Mouse (Mus musculus) left cerebral cortex, postnatal 10 days (tissue): ENCODE data around the gene Slc25a12. TPM values are rescaled to one million over a fixed set of nuclear protein-coding genes. Genes with fewer than 3 reads are reported as not detected.

Source experiments
- DNase-seq, 2 experiments: peaks; one replicate each; pipeline ENCODE4 v3.0.0; 2021 to 2022; ENCODE audit warnings: low spot score in 2 of 2, mixed read lengths in 1 of 2; ENCODE audit errors: extremely low spot score in 1 of 2
- intact Hi-C: fragments of 180-260 bp; cut with DNase I; formaldehyde crosslinking; loops from one replicate; pipeline ENCODE4 v1.15.1; 2025
- total RNA-seq, 2 experiments: library from RNA; stranded (reverse); gene quantifications; 2 replicates each; pipeline ENCODE4 v1.2.3; 2021

Slc25a12 gene
- total RNA-seq, 2 experiments from 2014 or later, result 157 to 162 TPM

DNA sequence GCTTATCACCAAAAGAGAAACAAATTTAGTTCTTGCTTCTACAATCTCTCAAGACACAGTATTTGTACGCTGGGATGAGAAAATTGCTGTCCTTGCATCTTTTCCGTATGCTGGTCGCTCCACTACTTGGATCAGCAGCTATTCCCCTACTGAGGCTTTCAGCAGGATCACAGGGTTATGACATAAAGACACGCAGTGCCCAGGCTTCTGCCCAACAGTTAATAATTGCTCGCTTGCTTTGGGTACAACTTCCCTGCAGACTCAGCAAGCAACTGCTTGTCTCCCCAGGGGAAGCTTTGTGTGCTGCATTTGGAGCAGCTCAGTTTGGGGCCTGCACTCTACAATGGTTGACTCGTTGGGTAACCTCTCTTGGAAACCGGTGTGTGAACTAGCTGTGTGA, 91.8 kb downstream of the Slc25a12 start:
- DNase-seq, result no peak

DNA sequence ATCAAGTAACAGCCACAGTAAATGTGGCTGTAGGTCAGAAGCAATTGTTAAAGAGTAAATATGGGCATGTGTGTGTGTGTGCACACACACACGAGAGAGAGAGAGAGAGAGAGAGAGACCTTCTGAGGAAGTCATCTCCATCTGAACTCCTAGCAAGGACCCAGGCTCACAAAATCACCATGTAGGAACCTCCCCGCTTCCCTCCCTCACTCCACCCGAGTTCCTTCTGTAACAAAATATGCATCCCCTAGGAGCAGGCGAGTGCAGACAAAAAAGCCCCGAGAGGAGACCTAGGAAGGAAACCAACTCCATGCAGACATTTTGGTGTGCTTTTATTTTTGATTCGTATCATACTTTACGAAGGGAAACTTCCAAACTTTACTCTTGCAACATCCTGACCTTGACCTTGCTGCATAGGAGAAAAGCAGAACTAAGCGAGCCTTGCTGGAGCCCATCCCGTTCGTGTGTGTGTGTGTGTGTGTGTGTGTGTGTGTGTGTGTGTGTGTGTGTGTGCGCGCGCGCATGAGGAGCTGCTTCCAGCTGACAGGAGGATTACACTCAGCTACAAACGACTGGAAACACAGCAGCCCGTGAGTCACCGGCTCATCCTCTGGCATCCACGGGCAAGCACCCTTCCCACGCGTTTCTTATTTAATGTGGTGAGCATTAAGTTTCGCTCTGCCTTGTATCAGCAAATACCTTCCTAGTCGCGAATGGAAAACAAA, 93.4 kb downstream of the Slc25a12 start:
- intact Hi-C loops, result no loop called here

More for the DNA sequence above, 91.8 kb downstream of the Slc25a12 start:
- intact Hi-C loops, result no loop called here

DNA sequence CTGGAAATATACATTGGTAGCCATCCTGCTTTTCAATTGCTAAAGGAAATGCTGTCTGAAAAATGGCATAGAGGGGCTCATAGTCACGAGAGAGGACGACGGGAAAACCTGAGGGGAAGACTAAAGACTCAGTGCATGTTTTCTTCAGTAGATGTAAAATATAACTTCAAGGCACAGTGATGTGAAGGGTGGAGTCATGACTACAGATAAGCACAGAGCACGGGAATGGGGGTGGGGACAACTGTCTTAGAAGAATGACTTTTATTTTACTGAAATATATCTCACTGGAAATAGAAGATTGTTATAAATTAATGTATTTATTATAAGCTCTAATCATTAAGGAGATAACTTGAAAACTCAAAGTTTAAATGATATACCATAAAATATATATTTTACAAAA, 97.5 kb downstream of the Slc25a12 start:
- DNase-seq, result no peak
- intact Hi-C loops, result no loop called here

More for the DNA sequence above, 93.4 kb downstream of the Slc25a12 start:
- peak in 1 of 2 experiments; percentile 45 for DNase-seq

DNA sequence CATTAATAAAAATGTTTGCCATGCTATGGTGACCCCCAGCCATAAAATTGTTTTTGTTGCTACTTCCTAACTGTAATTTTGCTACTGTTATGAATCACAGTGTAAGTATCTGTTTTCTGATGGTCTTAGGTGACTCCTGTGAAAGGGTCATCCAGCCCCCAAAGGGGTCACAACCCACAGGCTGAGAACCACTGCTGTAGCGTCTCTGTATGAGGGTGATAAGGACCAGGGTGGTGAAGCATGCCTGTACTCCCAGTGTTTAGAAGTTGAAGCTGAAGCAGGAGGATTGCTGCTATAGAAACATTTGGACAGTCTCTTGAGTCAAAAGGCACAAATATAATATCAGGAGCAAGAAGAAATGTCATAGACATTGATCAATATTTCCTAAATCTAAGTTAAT, 98.2 kb downstream of the Slc25a12 start:
- intact Hi-C loops, result no loop called here

GRCm38 (mm10) chr2:71268691-71269090, 98.9 kb downstream of the Slc25a12 start:
- DNase-seq, result no peak

More for the DNA sequence above, 98.2 kb downstream of the Slc25a12 start:
- no peak for DNase-seq

GRCm38 (mm10) chr2:71264585-71264984, 103.0 kb downstream of the Slc25a12 start:
- intact Hi-C loops, result no loop called here
- DNase-seq, result no peak

More at GRCm38 (mm10) chr2:71268691-71269090, 98.9 kb downstream of the Slc25a12 start:
- intact Hi-C loops, result no loop called here

- intact Hi-C loops, result loop anchor here (10.0 kb wide), 1 partner anchor 558 kb away; no protein-coding TSS in a partner anchor
- DNase-seq, result no peak
Measured at GRCm38 (mm10) chr2:71256581-71256980, 111.0 kb downstream of the Slc25a12 start.

DNA sequence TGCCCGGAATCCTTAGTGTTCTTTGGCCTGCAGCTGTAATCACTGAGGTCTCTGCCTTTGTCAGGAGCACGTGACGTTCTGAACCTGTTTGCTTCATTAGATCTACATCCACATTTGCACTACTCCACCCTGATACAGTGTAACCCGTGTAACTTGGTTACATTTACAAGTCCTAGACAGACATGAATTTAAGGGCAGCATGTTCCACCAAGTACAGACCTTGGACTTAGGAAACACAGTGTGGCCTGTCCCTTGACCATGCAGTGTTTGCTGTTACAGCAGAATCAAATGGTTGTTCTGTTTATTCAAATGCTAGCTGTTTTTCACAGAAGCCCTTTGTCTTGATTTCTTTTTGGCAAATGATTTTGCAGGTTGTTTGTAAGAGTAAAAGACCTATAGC, 112.7 kb downstream of the Slc25a12 start:
- no peak for DNase-seq
- intact Hi-C loops, result loop anchor here (10.0 kb wide), 1 partner anchor 560 kb away; no protein-coding TSS in a partner anchor

DNA sequence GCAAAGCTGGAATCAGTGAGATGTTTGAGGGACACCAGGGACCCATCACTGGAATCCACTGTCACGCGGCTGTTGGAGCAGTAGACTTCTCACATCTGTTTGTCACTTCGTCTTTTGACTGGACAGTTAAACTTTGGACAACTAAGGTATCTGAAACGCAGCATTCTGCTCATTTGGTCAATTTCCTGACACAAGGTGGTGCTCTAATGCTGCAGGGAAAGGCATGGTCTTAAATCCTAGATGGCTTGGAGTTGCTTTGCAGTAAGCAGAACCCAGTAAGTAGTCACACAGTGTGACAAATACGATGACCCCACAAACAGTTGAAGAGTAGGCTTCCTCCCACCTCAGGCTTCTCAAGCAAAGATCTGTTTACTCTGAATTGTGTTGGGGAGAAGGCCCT, 116.7 kb downstream of the Slc25a12 start:
- intact Hi-C loops, result loop anchor here (10.0 kb wide), 1 partner anchor 564 kb away; no protein-coding TSS in a partner anchor
- no peak for DNase-seq

GRCm38 (mm10) chr2:71248071-71248470, 119.5 kb downstream of the Slc25a12 start:
- intact Hi-C loops, result no loop called here

DNA sequence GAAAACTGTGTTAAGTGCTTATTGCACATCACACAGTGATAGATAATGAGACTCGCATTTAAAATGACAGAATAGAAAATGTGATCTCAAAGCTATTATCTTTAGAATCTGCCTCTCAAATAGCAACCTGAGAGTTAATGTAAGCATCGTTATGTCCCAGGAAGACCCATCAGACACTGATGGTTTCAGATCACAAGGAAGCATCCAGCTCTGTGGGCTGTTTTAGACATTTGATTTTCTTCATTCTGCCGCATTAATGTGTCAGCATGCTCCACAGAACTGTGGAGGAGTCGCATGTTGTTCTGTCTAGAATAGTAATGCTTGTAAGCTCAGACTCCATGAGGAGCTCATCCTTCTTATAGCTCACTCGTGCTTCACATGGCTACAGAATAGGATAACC, 121.5 kb downstream of the Slc25a12 start:
- DNase-seq, result no peak
- intact Hi-C loops, result no loop called here

More at GRCm38 (mm10) chr2:71248071-71248470, 119.5 kb downstream of the Slc25a12 start:
- no peak for DNase-seq

DNA sequence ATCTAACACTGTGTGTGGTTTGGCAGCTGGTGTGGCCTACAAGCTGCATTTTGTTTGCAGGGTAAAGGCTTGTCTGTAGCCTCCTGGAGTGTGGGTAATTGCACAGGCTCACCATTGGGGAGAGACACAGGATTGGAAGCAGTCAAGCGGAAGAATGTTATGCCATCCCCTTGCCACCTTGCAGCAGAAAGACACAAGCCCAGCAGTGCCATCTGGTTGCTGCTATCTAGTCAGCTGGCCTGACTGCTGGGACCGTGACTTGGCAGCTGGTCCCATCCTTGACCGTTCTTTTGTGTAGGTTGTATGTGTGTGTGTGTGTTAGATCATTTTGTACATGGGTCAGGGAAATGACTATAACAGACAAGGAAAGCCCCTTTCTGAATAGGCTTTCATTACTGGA, 122.1 kb downstream of the Slc25a12 start:
- intact Hi-C loops, result no loop called here
- DNase-seq, result peak; percentile 34 to 53

GRCm38 (mm10) chr2:71244807-71245206, 122.7 kb downstream of the Slc25a12 start:
- DNase-seq, result no peak
- intact Hi-C loops, result no loop called here

DNA sequence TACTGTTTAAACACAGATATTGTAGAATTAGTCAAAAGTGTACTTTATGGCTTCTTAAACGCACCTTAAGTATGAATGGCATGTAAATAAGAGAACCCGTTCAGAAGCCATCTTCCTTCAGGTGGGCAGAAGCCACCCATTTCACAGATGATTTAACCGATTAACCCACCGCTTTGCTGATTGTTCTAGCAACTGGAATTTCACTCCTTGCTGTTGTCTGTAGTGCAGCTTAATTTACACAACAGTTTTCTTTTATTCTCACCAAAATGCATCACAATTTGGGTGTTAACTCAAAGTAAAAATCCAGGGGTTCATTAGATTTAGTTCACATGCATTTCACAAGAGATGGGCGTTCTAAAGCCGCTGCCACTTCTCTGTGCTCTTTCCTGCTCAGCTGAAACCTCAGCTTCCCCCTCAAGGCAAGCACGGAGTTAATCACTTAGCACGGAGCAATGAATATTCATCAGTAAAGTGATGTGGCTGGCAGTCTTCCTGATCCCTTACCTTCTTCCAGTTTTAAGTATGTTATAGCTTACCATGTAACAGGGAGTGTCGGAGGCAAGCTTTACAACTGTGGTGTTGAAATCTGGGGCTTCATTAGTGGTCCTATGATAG, 124.4 kb downstream of the Slc25a12 start:
- intact Hi-C loops, result no loop called here

GRCm38 (mm10) chr2:71242180-71242579, 125.4 kb downstream of the Slc25a12 start:
- intact Hi-C loops, result no loop called here
- no peak for DNase-seq

More for the DNA sequence above, 124.4 kb downstream of the Slc25a12 start:
- no peak for DNase-seq

GRCm38 (mm10) chr2:71241505-71241904, 126.0 kb downstream of the Slc25a12 start:
- no peak for DNase-seq
- intact Hi-C loops, result no loop called here

- no peak for DNase-seq
- intact Hi-C loops, result no loop called here
Measured at GRCm38 (mm10) chr2:71236009-71236408, 131.5 kb downstream of the Slc25a12 start.

- no peak for DNase-seq
- intact Hi-C loops, result no loop called here
Measured at GRCm38 (mm10) chr2:71235420-71235819, 132.1 kb downstream of the Slc25a12 start.

GRCm38 (mm10) chr2:71232976-71233375, 134.6 kb downstream of the Slc25a12 start:
- DNase-seq, result no peak
- intact Hi-C loops, result no loop called here

- intact Hi-C loops, result no loop called here
- no peak for DNase-seq
Measured at GRCm38 (mm10) chr2:71231951-71232350, 135.6 kb downstream of the Slc25a12 start.
